Mouse (Mus musculus): ENCODE measurements at regions not wholly inside any gene's neighbourhood (a gene's known extent, or its start where the extent isn't known, plus 50 kb on each side); places are given as distances from the start of the nearest gene placed in this dataset.

- H3K27ac ChIP-seq (replicated peaks) = no peak overlapping the region
- no peak for ATAC-seq (ENCODE audit: low read depth)
- H3K4me3 ChIP-seq = no peak overlapping the region
- H3K9ac ChIP-seq = no peak overlapping the region
- no peaks in the 10 kb centered on the region for H3K9me3 ChIP-seq
- H3K27me3 ChIP-seq = peaks cover 2% of the 10 kb centered on the region; the same call in 1 of the 2 replicates
- H3K4me2 ChIP-seq = no peak overlapping the region
- H3K4me1 ChIP-seq (replicated peaks) = peaks cover 24% of the 10 kb centered on the region
- H3K36me3 ChIP-seq = no peaks in the 10 kb centered on the region
- 52% methylated on average over 4 of the region's 4 CpGs for WGBS
These were observed 162.0 kb upstream of the Hmga2 start for GRCm38 (mm10) chr10:120638316-120638715.

DNA sequence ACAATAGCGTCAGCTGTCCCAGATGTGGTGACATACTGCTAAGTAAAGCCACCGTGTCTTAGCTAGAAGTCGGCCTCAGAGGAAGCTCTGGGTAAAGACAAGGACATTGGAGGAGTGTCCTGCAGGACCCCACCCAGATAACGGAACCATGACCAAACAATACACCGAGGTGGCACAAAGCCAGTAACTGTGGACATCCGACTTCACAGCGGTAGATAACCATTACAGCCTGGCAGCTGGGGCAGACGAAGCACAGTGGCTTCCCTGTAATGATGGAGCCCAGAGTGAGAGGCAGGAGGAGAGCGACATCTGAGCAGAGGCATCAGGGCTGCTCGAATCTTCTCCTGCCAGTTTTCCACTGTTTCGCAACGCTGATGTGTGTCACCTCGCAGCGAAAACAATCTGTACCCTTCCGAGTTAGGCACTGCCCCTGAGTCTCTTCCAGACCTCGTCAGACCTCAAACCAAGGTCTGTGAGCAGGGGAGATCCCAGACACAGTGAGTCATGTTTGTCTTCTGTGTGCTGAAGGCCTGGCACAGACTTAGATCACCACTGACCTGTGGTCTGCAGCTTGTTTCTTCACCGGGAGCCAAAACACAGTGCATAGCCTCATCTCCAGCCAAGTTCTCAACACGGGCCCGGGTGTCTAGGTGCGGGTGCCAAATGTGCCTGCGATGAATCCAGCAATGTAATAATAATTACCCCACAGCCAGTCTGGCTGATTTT is 159.7 kb upstream of the Hmga2 start:
- Histone ChIP-seq H3K27ac (replicated peaks) (no peak overlapping the region), H3K9me3 (no peaks in the 10 kb centered on the region), H3K27me3 (no peaks in the 10 kb centered on the region), H3K4me3 (no peak overlapping the region), H3K36me3 (no peaks in the 10 kb centered on the region), H3K4me1 (replicated peaks) (peaks cover 28% of the 10 kb centered on the region), H3K4me2 (no peak overlapping the region), H3K9ac (no peak overlapping the region)
- peak; percentile 54 for ATAC-seq (ENCODE audit: low read depth)
- WGBS = 63% methylated on average over 21 of the region's 21 CpGs

- 61% methylated on average over 5 of the region's 5 CpGs for WGBS
- no peaks in the 10 kb centered on the region for H3K27me3 ChIP-seq
- no peak overlapping the region for H3K9ac ChIP-seq
- peaks cover 28% of the 10 kb centered on the region for H3K4me1 ChIP-seq (replicated peaks)
- no peak overlapping the region for H3K27ac ChIP-seq (replicated peaks)
- no peak for ATAC-seq (ENCODE audit: low read depth)
- H3K36me3 ChIP-seq = no peaks in the 10 kb centered on the region
- no peaks in the 10 kb centered on the region for H3K9me3 ChIP-seq
- no peak overlapping the region for H3K4me2 ChIP-seq
- H3K4me3 ChIP-seq = no peak overlapping the region
These were observed 158.9 kb upstream of the Hmga2 start for GRCm38 (mm10) chr10:120635194-120635593.

DNA sequence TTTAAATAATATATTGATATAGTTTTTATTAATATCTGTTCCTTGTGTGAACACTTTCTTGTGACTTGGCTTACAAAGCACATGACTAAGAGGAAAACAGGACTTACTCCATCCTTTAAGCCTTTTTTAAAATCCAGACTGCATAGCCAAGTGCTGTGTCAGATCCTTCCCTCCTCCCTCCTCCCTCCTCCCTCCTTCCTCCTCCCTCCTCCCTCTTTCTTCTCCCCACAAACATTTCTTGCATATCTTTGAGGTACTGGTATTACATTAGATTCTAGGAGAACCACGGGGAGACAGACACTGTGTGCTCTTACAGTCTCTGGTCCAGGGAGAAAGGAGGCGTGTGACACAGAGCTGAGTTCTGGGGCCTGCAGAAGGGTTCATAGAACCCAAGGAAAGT is 155.8 kb upstream of the Hmga2 start:
- H3K4me1 ChIP-seq (replicated peaks) = peaks cover 23% of the 10 kb centered on the region
- no peaks in the 10 kb centered on the region for H3K36me3 ChIP-seq
- no peak overlapping the region for H3K9ac ChIP-seq
- WGBS = 65% methylated on average over 2 of the region's 2 CpGs
- H3K27ac ChIP-seq (replicated peaks) = no peak overlapping the region
- no peak for ATAC-seq (ENCODE audit: low read depth)
- H3K4me2 ChIP-seq = no peak overlapping the region
- no peaks in the 10 kb centered on the region for H3K9me3 ChIP-seq
- no peak overlapping the region for H3K4me3 ChIP-seq
- H3K27me3 ChIP-seq = no peaks in the 10 kb centered on the region

DNA sequence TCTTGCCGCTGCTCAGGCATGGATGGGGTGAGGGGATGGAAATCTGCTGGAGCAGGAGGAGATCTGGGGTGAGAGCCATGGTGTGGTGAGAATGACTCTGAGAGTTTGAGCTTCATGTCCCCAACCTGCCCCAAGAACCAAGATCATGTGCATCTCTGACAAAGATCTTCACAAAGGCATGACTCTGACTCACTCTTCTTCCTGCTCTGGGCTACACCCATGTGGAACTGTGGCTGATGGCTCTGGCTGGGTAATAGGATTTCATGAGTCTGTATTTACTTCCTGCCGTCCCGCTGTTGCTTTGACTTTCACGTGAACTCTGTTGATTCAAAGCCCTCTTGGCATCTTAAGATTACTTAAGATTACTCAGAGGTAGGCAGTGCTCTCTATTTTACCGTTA is 151.8 kb upstream of the Hmga2 start:
- ATAC-seq (ENCODE audit: low read depth) = no peak
- no peaks in the 10 kb centered on the region for H3K27me3 ChIP-seq
- no peak overlapping the region for H3K27ac ChIP-seq (replicated peaks)
- H3K9ac ChIP-seq = no peak overlapping the region
- no peaks in the 10 kb centered on the region for H3K9me3 ChIP-seq
- 90% methylated on average over 5 of the region's 5 CpGs for WGBS
- no peak overlapping the region for H3K4me2 ChIP-seq
- H3K4me3 ChIP-seq = no peak overlapping the region
- 0 out of 2 replicates have a peak, but pooled peaks cover 5% of the 10 kb centered on the region for H3K4me1 ChIP-seq (replicated peaks)
- no peaks in the 10 kb centered on the region for H3K36me3 ChIP-seq

GRCm38 (mm10) chr10:120625474-120625873 is 149.2 kb upstream of the Hmga2 start:
- no peak for ATAC-seq (ENCODE audit: low read depth)
- H3K4me2 ChIP-seq = no peak overlapping the region
- H3K27ac ChIP-seq (replicated peaks) = no peak overlapping the region
- WGBS = 79% methylated on average over 5 of the region's 5 CpGs
- 0 out of 2 replicates have a peak, but pooled peaks cover 5% of the 10 kb centered on the region for H3K4me1 ChIP-seq (replicated peaks)
- no peaks in the 10 kb centered on the region for H3K9me3 ChIP-seq
- H3K36me3 ChIP-seq = no peaks in the 10 kb centered on the region
- no peak overlapping the region for H3K9ac ChIP-seq
- H3K27me3 ChIP-seq = no peaks in the 10 kb centered on the region
- H3K4me3 ChIP-seq = no peak overlapping the region

DNA sequence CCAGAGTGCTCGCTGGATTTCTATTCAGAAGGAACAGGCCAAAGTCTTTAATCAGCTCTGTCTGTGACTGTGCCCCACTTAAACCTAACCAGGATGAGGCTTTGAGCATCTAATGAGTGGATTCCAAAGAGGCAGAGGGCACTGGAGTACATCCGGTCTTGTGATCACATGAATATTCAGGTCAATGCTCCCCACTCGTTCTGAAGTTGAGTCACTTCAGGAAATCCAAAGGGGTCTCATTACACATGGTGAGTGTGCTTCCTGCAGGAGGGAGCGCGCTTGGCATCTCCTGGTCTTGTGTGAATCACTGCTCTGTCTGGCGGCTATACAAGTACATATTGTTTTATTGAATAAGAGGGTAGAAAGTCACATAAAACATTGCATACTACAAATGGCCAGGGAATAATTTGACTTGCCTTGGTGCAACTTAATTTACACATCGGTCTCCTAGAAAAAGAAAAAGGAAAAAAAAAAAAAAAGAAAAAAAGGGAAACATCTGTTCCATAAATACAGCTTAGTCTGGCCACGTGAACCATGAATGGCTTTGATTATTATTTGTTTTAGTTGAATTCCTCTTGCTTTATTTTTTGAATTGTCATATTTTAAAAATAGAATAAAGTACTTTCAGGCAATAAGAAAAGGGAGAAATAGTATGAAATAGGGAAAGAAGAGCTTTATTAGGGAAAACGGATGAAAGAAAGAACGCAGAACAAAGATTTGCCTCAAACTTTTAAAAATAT is 148.1 kb upstream of the Hmga2 start:
- H3K27me3 ChIP-seq = no peaks in the 10 kb centered on the region
- no peak overlapping the region for H3K27ac ChIP-seq (replicated peaks)
- 39% methylated on average over 10 of the region's 10 CpGs for WGBS
- H3K4me3 ChIP-seq = no peak overlapping the region
- H3K9ac ChIP-seq = no peak overlapping the region
- ATAC-seq (ENCODE audit: low read depth) = no peak
- no peaks in the 10 kb centered on the region for H3K36me3 ChIP-seq
- H3K4me1 ChIP-seq (replicated peaks) = 0 out of 2 replicates have a peak, but pooled peaks cover 5% of the 10 kb centered on the region
- no peak overlapping the region for H3K4me2 ChIP-seq
- H3K9me3 ChIP-seq = no peaks in the 10 kb centered on the region

DNA sequence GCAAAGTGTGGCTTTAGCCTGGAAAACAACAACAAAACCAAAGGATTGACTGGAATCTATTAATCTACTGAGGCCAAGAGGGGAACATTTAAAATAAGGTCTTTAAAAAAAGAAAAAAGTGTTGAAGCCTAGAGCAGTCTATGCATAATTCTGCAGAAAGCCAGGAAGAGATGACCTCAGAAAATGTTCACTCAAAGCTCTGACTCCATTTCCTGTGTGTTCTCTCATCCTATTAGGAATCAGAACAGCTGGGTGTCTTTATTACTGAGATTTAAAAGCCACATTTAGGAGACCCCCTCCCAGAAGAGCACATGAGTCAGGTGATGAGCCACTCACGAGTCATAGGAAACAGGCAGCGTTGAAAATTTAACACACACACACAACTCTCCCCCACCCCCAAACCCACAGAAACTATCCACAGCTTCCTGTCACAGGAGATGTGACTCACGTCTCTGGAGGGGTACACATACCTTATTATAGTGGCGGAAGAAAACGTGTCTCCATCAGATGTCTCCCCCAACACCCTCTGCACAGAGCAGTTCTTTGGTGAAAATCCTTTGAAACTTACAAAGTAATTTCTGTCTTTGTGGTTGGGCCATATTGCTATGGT is 140.2 kb upstream of the Hmga2 start:
- Histone ChIP-seq H3K27me3 (no peaks in the 10 kb centered on the region), H3K4me2 (no peak overlapping the region), H3K9me3 (no peaks in the 10 kb centered on the region), H3K4me3 (no peak overlapping the region), H3K9ac (no peak overlapping the region), H3K36me3 (no peaks in the 10 kb centered on the region), H3K4me1 (replicated peaks) (peaks cover 4% of the 10 kb centered on the region; the same call in 1 of the 2 replicates), H3K27ac (replicated peaks) (no peak overlapping the region)
- no peak for ATAC-seq (ENCODE audit: low read depth)
- WGBS = 35% methylated on average over 5 of the region's 5 CpGs

DNA sequence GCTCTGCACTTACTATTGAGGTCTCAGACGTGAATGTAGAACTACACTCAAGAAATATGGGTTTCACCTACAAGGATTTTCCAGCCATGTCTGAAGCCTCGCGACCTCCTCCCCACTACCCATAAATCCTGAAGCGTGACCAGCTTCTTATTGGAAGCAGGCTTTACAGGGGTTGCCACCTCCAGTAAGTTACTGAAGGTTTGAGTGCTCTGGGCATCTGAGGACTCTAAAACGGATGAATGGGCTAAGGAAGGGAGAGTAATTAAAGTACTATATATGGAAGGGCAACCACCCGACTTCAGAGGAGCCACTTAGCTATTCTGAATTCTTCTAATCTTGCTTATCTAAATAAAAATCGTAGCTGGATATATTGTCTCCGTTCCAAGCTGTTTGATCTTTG is 136.1 kb upstream of the Hmga2 start:
- no peak overlapping the region for H3K27ac ChIP-seq (replicated peaks)
- H3K27me3 ChIP-seq = no peaks in the 10 kb centered on the region
- no peak overlapping the region for H3K4me3 ChIP-seq
- H3K9ac ChIP-seq = no peak overlapping the region
- H3K36me3 ChIP-seq = no peaks in the 10 kb centered on the region
- no peak for ATAC-seq (ENCODE audit: low read depth)
- no peaks in the 10 kb centered on the region for H3K9me3 ChIP-seq
- 41% methylated on average over 8 of the region's 8 CpGs for WGBS
- no peak overlapping the region for H3K4me2 ChIP-seq
- peaks cover 4% of the 10 kb centered on the region; the same call in 1 of the 2 replicates for H3K4me1 ChIP-seq (replicated peaks)

DNA sequence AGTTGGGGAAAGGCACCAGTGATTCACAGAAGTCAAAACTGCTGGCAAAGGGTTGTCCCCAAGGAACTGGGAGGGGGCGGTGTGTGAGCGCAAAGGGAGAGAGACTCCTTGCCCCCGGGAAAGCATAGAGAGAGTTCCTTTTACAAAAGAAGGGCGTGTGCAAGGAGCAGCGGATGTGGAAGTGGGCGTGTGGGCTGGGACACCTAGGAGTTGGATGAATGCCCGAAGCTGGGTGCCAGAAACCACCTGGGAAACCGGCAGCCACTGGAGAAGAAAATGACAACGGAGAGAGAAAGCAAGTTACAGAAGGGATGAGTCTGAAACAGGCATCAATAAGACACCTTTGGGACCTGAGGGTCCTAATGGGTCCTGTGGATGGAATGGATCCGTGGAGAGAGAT is 133.8 kb upstream of the Hmga2 start:
- no peak overlapping the region for H3K27ac ChIP-seq (replicated peaks)
- no peak overlapping the region for H3K9ac ChIP-seq
- 78% methylated on average over 10 of the region's 10 CpGs for WGBS
- no peak overlapping the region for H3K4me3 ChIP-seq
- no peaks in the 10 kb centered on the region for H3K4me1 ChIP-seq (replicated peaks)
- ATAC-seq (ENCODE audit: low read depth) = no peak
- H3K9me3 ChIP-seq = no peaks in the 10 kb centered on the region
- H3K36me3 ChIP-seq = no peaks in the 10 kb centered on the region
- no peak overlapping the region for H3K4me2 ChIP-seq
- no peaks in the 10 kb centered on the region for H3K27me3 ChIP-seq

GRCm38 (mm10) chr10:120604506-120604905 is 128.2 kb upstream of the Hmga2 start:
- Histone ChIP-seq H3K36me3 (no peaks in the 10 kb centered on the region), H3K4me2 (no peak overlapping the region), H3K9me3 (no peaks in the 10 kb centered on the region), H3K27me3 (no peaks in the 10 kb centered on the region; the same call in 1 of the 2 replicates), H3K9ac (no peak overlapping the region), H3K27ac (replicated peaks) (no peak overlapping the region), H3K4me3 (no peak overlapping the region), H3K4me1 (replicated peaks) (no peaks in the 10 kb centered on the region)
- WGBS = 54% methylated on average over 7 of the region's 7 CpGs
- ATAC-seq (ENCODE audit: low read depth) = no peak

GRCm38 (mm10) chr10:120603167-120603566 is 126.9 kb upstream of the Hmga2 start:
- Histone ChIP-seq H3K9me3 (no peaks in the 10 kb centered on the region), H3K4me2 (no peak overlapping the region), H3K9ac (no peak overlapping the region), H3K27ac (replicated peaks) (no peak overlapping the region), H3K36me3 (no peaks in the 10 kb centered on the region), H3K4me1 (replicated peaks) (no peaks in the 10 kb centered on the region), H3K27me3 (no peaks in the 10 kb centered on the region; the same call in 1 of the 2 replicates), H3K4me3 (no peak overlapping the region)
- 87% methylated on average over 4 of the region's 4 CpGs for WGBS
- no peak for ATAC-seq (ENCODE audit: low read depth)
